Mouse (Mus musculus): ENCODE results near the gene D630045J12Rik. TPM values are rescaled to one million over a fixed set of nuclear protein-coding genes. Genes with fewer than 3 reads are reported as not detected.

The D630045J12Rik gene
- total RNA-seq, 1 experiment from 2014 or later, result not detected

GRCm38 (mm10) chr6:38118341-38118740, 135.5 kb downstream of the D630045J12Rik start:
- ATAC-seq (replicated peaks; ENCODE audit: insufficient number of reproducible peaks, low FRiP score, low TSS enrichment, poor library complexity, severe bottlenecking), result no peak

GRCm38 (mm10) chr6:38116107-38116770, 137.6 kb downstream of the D630045J12Rik start:
- ATAC-seq (replicated peaks; ENCODE audit: insufficient number of reproducible peaks, low FRiP score, low TSS enrichment, poor library complexity, severe bottlenecking), result no peak

- no peak for ATAC-seq (replicated peaks; ENCODE audit: insufficient number of reproducible peaks, low FRiP score, low TSS enrichment, poor library complexity, severe bottlenecking)
These were observed 142.9 kb downstream of the D630045J12Rik start for GRCm38 (mm10) chr6:38110859-38111258.

GRCm38 (mm10) chr6:38109871-38110270, 143.9 kb downstream of the D630045J12Rik start:
- no peak for ATAC-seq (replicated peaks; ENCODE audit: insufficient number of reproducible peaks, low FRiP score, low TSS enrichment, poor library complexity, severe bottlenecking)

- no peak for ATAC-seq (replicated peaks; ENCODE audit: insufficient number of reproducible peaks, low FRiP score, low TSS enrichment, poor library complexity, severe bottlenecking)
These were observed 144.5 kb downstream of the D630045J12Rik start, which contains the start of gene Tmem213 for GRCm38 (mm10) chr6:38109160-38109795. Tmem213 (plus strand) TSS chr6:38109255.

GRCm38 (mm10) chr6:38108449-38108848, 145.4 kb downstream of the D630045J12Rik start:
- ATAC-seq (replicated peaks; ENCODE audit: insufficient number of reproducible peaks, low FRiP score, low TSS enrichment, poor library complexity, severe bottlenecking), result no peak

- no peak for ATAC-seq (replicated peaks; ENCODE audit: insufficient number of reproducible peaks, low FRiP score, low TSS enrichment, poor library complexity, severe bottlenecking)
These were observed 147.9 kb downstream of the D630045J12Rik start for GRCm38 (mm10) chr6:38105924-38106323.

- ATAC-seq (replicated peaks; ENCODE audit: insufficient number of reproducible peaks, low FRiP score, low TSS enrichment, poor library complexity, severe bottlenecking), result no peak
These were observed 150.0 kb downstream of the D630045J12Rik start for GRCm38 (mm10) chr6:38103775-38104174.

- ATAC-seq (replicated peaks; ENCODE audit: insufficient number of reproducible peaks, low FRiP score, low TSS enrichment, poor library complexity, severe bottlenecking), result no peak
These were observed 151.5 kb downstream of the D630045J12Rik start for GRCm38 (mm10) chr6:38102216-38102795.

GRCm38 (mm10) chr6:38096961-38097370, 156.8 kb downstream of the D630045J12Rik start:
- no peak for ATAC-seq (replicated peaks; ENCODE audit: insufficient number of reproducible peaks, low FRiP score, low TSS enrichment, poor library complexity, severe bottlenecking)

- no peak for ATAC-seq (replicated peaks; ENCODE audit: insufficient number of reproducible peaks, low FRiP score, low TSS enrichment, poor library complexity, severe bottlenecking)
These were observed 159.1 kb downstream of the D630045J12Rik start for GRCm38 (mm10) chr6:38094701-38095100.

GRCm38 (mm10) chr6:38092539-38092938, 161.3 kb downstream of the D630045J12Rik start:
- no peak for ATAC-seq (replicated peaks; ENCODE audit: insufficient number of reproducible peaks, low FRiP score, low TSS enrichment, poor library complexity, severe bottlenecking)

GRCm38 (mm10) chr6:38087242-38088026, 166.4 kb downstream of the D630045J12Rik start:
- ATAC-seq (replicated peaks; ENCODE audit: insufficient number of reproducible peaks, low FRiP score, low TSS enrichment, poor library complexity, severe bottlenecking), result no peak

- ATAC-seq (replicated peaks; ENCODE audit: insufficient number of reproducible peaks, low FRiP score, low TSS enrichment, poor library complexity, severe bottlenecking), result no peak
These were observed 170.6 kb downstream of the D630045J12Rik start for GRCm38 (mm10) chr6:38083204-38083603.

- no peak for ATAC-seq (replicated peaks; ENCODE audit: insufficient number of reproducible peaks, low FRiP score, low TSS enrichment, poor library complexity, severe bottlenecking)
These were observed 172.0 kb downstream of the D630045J12Rik start for GRCm38 (mm10) chr6:38081727-38082341.

GRCm38 (mm10) chr6:38080364-38080763, 173.4 kb downstream of the D630045J12Rik start:
- no peak for ATAC-seq (replicated peaks; ENCODE audit: insufficient number of reproducible peaks, low FRiP score, low TSS enrichment, poor library complexity, severe bottlenecking)

- no peak for ATAC-seq (replicated peaks; ENCODE audit: insufficient number of reproducible peaks, low FRiP score, low TSS enrichment, poor library complexity, severe bottlenecking)
These were observed 180.2 kb downstream of the D630045J12Rik start for GRCm38 (mm10) chr6:38073592-38073991.

Measured in monocyte, adult 5-6 weeks (primary cell).